Mouse (Mus musculus): ENCODE results near the gene Acbd5. TPM values are rescaled to one million over a fixed set of nuclear protein-coding genes. Genes with fewer than 3 reads are reported as not detected.
"Not testable (repeated sequence)": the region's sequence is repeated elsewhere in the genome, so short reads cannot be mapped to it uniquely, and the experiment has no call there.

Gene Acbd5
- polyA plus RNA-seq, 1 experiment = 11.5 TPM

GRCm38 (mm10) chr2:23040001-23040646 lies 27.8 kb upstream of the Acbd5 start, which contains the start of gene Abi1:
Gene Abi1, minus strand, starts transcription at chr2:23040241.
- Histone ChIP-seq H3K27me3 (ENCODE audit: control insufficient read depth, insufficient read depth, low read length) (no peaks in the 10 kb centered on the region), H3K36me3 (ENCODE audit: control insufficient read depth, insufficient read depth, low read length) (no peaks in the 10 kb centered on the region), H3K4me1 (replicated peaks; ENCODE audit: control insufficient read depth, insufficient read depth, low read length) (peaks cover 8% of the 10 kb centered on the region), H3K27ac (ENCODE audit: control insufficient read depth, insufficient read depth, low read length) (peak within 1 kb of the TSS; percentile 96), H3K4me3 (ENCODE audit: control insufficient read depth, insufficient read depth, low read length) (peak within 1 kb of the TSS; percentile 97)
- TF ChIP-seq CTCF (IDR thresholded peaks at IDR 0.05; ENCODE audit: borderline replicate concordance, control insufficient read depth, extremely low read depth, insufficient read depth, low read length, poor library complexity) (no peak), POLR2A (IDR thresholded peaks at IDR 0.05; ENCODE audit: control insufficient read depth, extremely low read depth, insufficient read depth, low read length, poor library complexity) (peak; percentile 97)
- under 1% methylated on average over 24 of the region's 24 CpGs for WGBS
- DNase-seq = peak; percentile 93

- H3K27me3 ChIP-seq (ENCODE audit: control insufficient read depth, insufficient read depth, low read length); H3K4me3 ChIP-seq (ENCODE audit: control insufficient read depth, insufficient read depth, low read length); H3K36me3 ChIP-seq (ENCODE audit: control insufficient read depth, insufficient read depth, low read length); DNase-seq; H3K4me1 ChIP-seq (replicated peaks; ENCODE audit: control insufficient read depth, insufficient read depth, low read length): not testable (repeated sequence)
- peak overlapping the region; percentile 89 for H3K27ac ChIP-seq (ENCODE audit: control insufficient read depth, insufficient read depth, low read length)
- WGBS = 68% methylated on average over 7 of the region's 7 CpGs
Observed at GRCm38 (mm10) chr2:23040690-23041089, 27.3 kb upstream of the Acbd5 start.

GRCm38 (mm10) chr2:23041457-23041856 lies 26.5 kb upstream of the Acbd5 start:
- H3K27ac ChIP-seq (ENCODE audit: control insufficient read depth, insufficient read depth, low read length) = peak overlapping the region; percentile 27; the same call in 1 of the 2 replicates
- WGBS = 8% methylated on average over 4 of the region's 4 CpGs
- no peak overlapping the region for H3K4me3 ChIP-seq (ENCODE audit: control insufficient read depth, insufficient read depth, low read length)
- TF ChIP-seq POLR2A (IDR thresholded peaks at IDR 0.05; ENCODE audit: control insufficient read depth, extremely low read depth, insufficient read depth, low read length, poor library complexity) (no peak), CTCF (IDR thresholded peaks at IDR 0.05; ENCODE audit: borderline replicate concordance, control insufficient read depth, extremely low read depth, insufficient read depth, low read length, poor library complexity) (no peak)
- H3K27me3 ChIP-seq (ENCODE audit: control insufficient read depth, insufficient read depth, low read length) = no peaks in the 10 kb centered on the region
- peaks cover 8% of the 10 kb centered on the region for H3K4me1 ChIP-seq (replicated peaks; ENCODE audit: control insufficient read depth, insufficient read depth, low read length)
- no peaks in the 10 kb centered on the region for H3K36me3 ChIP-seq (ENCODE audit: control insufficient read depth, insufficient read depth, low read length)
- DNase-seq = peak; percentile 59

- Histone ChIP-seq H3K4me1 (replicated peaks; ENCODE audit: control insufficient read depth, insufficient read depth, low read length) (peaks cover 8% of the 10 kb centered on the region), H3K27ac (ENCODE audit: control insufficient read depth, insufficient read depth, low read length) (peak overlapping the region; percentile 45; the same call in 1 of the 2 replicates), H3K27me3 (ENCODE audit: control insufficient read depth, insufficient read depth, low read length) (no peaks in the 10 kb centered on the region), H3K4me3 (ENCODE audit: control insufficient read depth, insufficient read depth, low read length) (no peak overlapping the region), H3K36me3 (ENCODE audit: control insufficient read depth, insufficient read depth, low read length) (no peaks in the 10 kb centered on the region)
- 97% methylated on average over 3 of the region's 3 CpGs for WGBS
- TF ChIP-seq POLR2A (IDR thresholded peaks at IDR 0.05; ENCODE audit: control insufficient read depth, extremely low read depth, insufficient read depth, low read length, poor library complexity) = no peak
- TF ChIP-seq CTCF (IDR thresholded peaks at IDR 0.05; ENCODE audit: borderline replicate concordance, control insufficient read depth, extremely low read depth, insufficient read depth, low read length, poor library complexity) = no peak
- DNase-seq = no peak
Observed at GRCm38 (mm10) chr2:23042189-23042588, 25.8 kb upstream of the Acbd5 start.

GRCm38 (mm10) chr2:23045703-23046102 lies 22.3 kb upstream of the Acbd5 start:
- WGBS = 70% methylated on average over 1 of the region's 1 CpGs
- Histone ChIP-seq H3K27me3 (ENCODE audit: control insufficient read depth, insufficient read depth, low read length) (no peaks in the 10 kb centered on the region), H3K4me3 (ENCODE audit: control insufficient read depth, insufficient read depth, low read length) (no peak overlapping the region), H3K27ac (ENCODE audit: control insufficient read depth, insufficient read depth, low read length) (no peak overlapping the region), H3K4me1 (replicated peaks; ENCODE audit: control insufficient read depth, insufficient read depth, low read length) (peaks cover 5% of the 10 kb centered on the region), H3K36me3 (ENCODE audit: control insufficient read depth, insufficient read depth, low read length) (no peaks in the 10 kb centered on the region)
- DNase-seq = no peak
- TF ChIP-seq CTCF (IDR thresholded peaks at IDR 0.05; ENCODE audit: borderline replicate concordance, control insufficient read depth, extremely low read depth, insufficient read depth, low read length, poor library complexity) (no peak), POLR2A (IDR thresholded peaks at IDR 0.05; ENCODE audit: control insufficient read depth, extremely low read depth, insufficient read depth, low read length, poor library complexity) (no peak)

- no peak for DNase-seq
- TF ChIP-seq POLR2A (IDR thresholded peaks at IDR 0.05; ENCODE audit: control insufficient read depth, extremely low read depth, insufficient read depth, low read length, poor library complexity) (no peak), CTCF (IDR thresholded peaks at IDR 0.05; ENCODE audit: borderline replicate concordance, control insufficient read depth, extremely low read depth, insufficient read depth, low read length, poor library complexity) (no peak)
- Histone ChIP-seq H3K4me1 (replicated peaks; ENCODE audit: control insufficient read depth, insufficient read depth, low read length) (peaks cover 6% of the 10 kb centered on the region), H3K4me3 (ENCODE audit: control insufficient read depth, insufficient read depth, low read length) (no peak overlapping the region), H3K27ac (ENCODE audit: control insufficient read depth, insufficient read depth, low read length) (no peak overlapping the region; the same call in 1 of the 2 replicates), H3K27me3 (ENCODE audit: control insufficient read depth, insufficient read depth, low read length) (no peaks in the 10 kb centered on the region), H3K36me3 (ENCODE audit: control insufficient read depth, insufficient read depth, low read length) (no peaks in the 10 kb centered on the region)
Observed at GRCm38 (mm10) chr2:23048006-23048405, 20.0 kb upstream of the Acbd5 start.

GRCm38 (mm10) chr2:23051890-23052289 lies 16.1 kb upstream of the Acbd5 start:
- Histone ChIP-seq H3K36me3 (ENCODE audit: control insufficient read depth, insufficient read depth, low read length) (no peaks in the 10 kb centered on the region), H3K27ac (ENCODE audit: control insufficient read depth, insufficient read depth, low read length) (no peak overlapping the region), H3K27me3 (ENCODE audit: control insufficient read depth, insufficient read depth, low read length) (no peaks in the 10 kb centered on the region), H3K4me3 (ENCODE audit: control insufficient read depth, insufficient read depth, low read length) (no peak overlapping the region), H3K4me1 (replicated peaks; ENCODE audit: control insufficient read depth, insufficient read depth, low read length) (peaks cover 6% of the 10 kb centered on the region)
- WGBS = 88% methylated on average over 2 of the region's 2 CpGs
- no peak for TF ChIP-seq POLR2A (IDR thresholded peaks at IDR 0.05; ENCODE audit: control insufficient read depth, extremely low read depth, insufficient read depth, low read length, poor library complexity)
- TF ChIP-seq CTCF (IDR thresholded peaks at IDR 0.05; ENCODE audit: borderline replicate concordance, control insufficient read depth, extremely low read depth, insufficient read depth, low read length, poor library complexity) = no peak
- DNase-seq = no peak
